Comparison of ENCODE assay signal across 9 mouse cellular contexts in the genomic region with DNA sequence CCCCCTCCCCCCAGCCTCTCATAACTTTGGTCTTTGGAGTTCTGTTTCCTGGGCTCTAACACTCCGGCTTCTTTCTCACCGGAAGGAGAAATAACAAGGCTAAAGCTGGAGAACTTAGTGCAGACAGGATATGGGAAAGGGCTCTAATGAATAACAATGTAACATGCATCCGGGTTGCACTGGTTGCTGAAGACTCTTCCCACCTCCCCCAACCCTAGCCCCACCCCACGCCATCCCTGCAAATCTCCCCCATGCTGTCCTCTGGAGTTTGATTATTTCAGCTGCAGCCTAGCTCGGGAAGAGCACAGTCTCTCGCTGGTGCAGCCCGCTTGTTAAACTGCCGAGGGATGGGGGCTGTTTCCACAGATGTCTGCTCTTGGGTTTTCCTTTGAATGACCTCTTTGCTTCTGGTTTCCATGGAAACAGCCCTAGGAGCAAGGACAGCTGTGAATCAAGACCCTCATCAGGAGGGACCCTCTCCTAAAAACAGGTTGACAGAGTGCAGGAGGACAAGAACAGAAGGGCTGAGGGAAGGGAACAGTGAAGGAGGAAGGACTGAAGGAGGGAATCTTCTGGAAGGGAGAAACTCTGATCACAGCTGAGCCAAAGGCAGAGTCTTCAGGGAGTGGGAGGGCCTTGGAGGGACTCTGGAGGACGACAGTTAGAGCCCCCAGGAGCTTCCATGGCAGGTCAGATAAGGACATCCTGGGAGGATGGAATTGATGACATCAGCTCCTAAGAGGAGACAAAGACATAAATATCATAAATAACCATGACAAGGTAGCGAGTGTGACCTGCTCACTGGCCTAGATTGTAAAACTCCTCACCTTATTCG. TPM values are rescaled to one million over a fixed set of nuclear protein-coding genes. Genes with fewer than 3 reads are reported as not detected.
DNase-seq lines count a peak whose midpoint lies in the region; ATAC-seq and TF ChIP-seq lines count a peak whose summit lies in the region.
"Had no signal": no experiment of that assay in that cellular context is flagged by ENCODE, and none has a peak within 500 bp of the region (broad histone marks: within the 10 kb centered on the region; RNA-seq: fewer than 3 reads in every experiment).

No protein-coding gene starts in this region.

- WGBS in kidney, postnatal 0 days: 6% methylated on average over 11 of the region's 11 CpGs
- 20% methylated on average over 11 of the region's 11 CpGs for WGBS in forebrain, embryonic 11.5 days
- 10% methylated on average over 11 of the region's 11 CpGs for WGBS in limb, embryonic 14.5 days
- 6% methylated on average over 11 of the region's 11 CpGs for WGBS in neural tube, embryonic 15.5 days

- no peak overlapping the region; the same call in 1 of the 2 replicates for H3K9ac ChIP-seq in kidney, postnatal 0 days (ENCODE audit: low read depth, low read length)
- H3K9ac ChIP-seq in forebrain, embryonic 11.5 days (ENCODE audit: low read length): peak overlapping the region; percentile 23
- peak overlapping the region; percentile 18; the same call in 1 of the 2 replicates for H3K9ac ChIP-seq in limb, embryonic 14.5 days (ENCODE audit: low read depth, low read length, severe bottlenecking)
- no peak overlapping the region for H3K9ac ChIP-seq in neural tube, embryonic 15.5 days (replicated peaks)

- peak overlapping the region; percentile 76 for H3K27ac ChIP-seq in kidney, postnatal 0 days
- H3K27ac ChIP-seq in forebrain, embryonic 11.5 days (ENCODE audit: low read depth, low read length): peak overlapping the region; percentile 41; the same call in 1 of the 2 replicates
- no peak overlapping the region for H3K27ac ChIP-seq in limb, embryonic 14.5 days (replicated peaks; ENCODE audit: low read depth, low read length)
- peak overlapping the region; percentile 64; the same call in 1 of the 2 replicates for H3K27ac ChIP-seq in neural tube, embryonic 15.5 days (replicated peaks)
- H3K27ac ChIP-seq: macrophage had no signal

- 0 out of 2 replicates have a peak, but pooled peaks cover 12% of the 10 kb centered on the region for H3K4me1 ChIP-seq in kidney, postnatal 0 days (replicated peaks; ENCODE audit: insufficient read depth, low read length)
- peaks cover 15% of the 10 kb centered on the region for H3K4me1 ChIP-seq in forebrain, embryonic 11.5 days (replicated peaks; ENCODE audit: control insufficient read depth, insufficient read depth, low read length)
- H3K4me1 ChIP-seq in limb, embryonic 14.5 days (ENCODE audit: control insufficient read depth, insufficient read depth, low read length): peaks cover 16% of the 10 kb centered on the region
- peaks cover 44% of the 10 kb centered on the region for H3K4me1 ChIP-seq in neural tube, embryonic 15.5 days

- H3K27me3 ChIP-seq in kidney, postnatal 0 days (ENCODE audit: insufficient read depth, low read length): no peaks in the 10 kb centered on the region
- H3K27me3 ChIP-seq in forebrain, embryonic 11.5 days (ENCODE audit: control insufficient read depth, insufficient read depth, low read length): no peaks in the 10 kb centered on the region
- H3K27me3 ChIP-seq in limb, embryonic 14.5 days (ENCODE audit: control insufficient read depth, insufficient read depth, low read length): no peaks in the 10 kb centered on the region; the same call in 1 of the 2 replicates
- no peaks in the 10 kb centered on the region for H3K27me3 ChIP-seq in neural tube, embryonic 15.5 days (replicated peaks)

- no peak for TF ChIP-seq CTCF in kidney, postnatal 0 days (IDR thresholded peaks at IDR 0.05; ENCODE audit: low read depth)

- H3K4me3 ChIP-seq in kidney, postnatal 0 days (replicated peaks; ENCODE audit: low read depth, low read length): no peak overlapping the region
- no peak overlapping the region for H3K4me3 ChIP-seq in forebrain, embryonic 11.5 days (ENCODE audit: low read depth, low read length)
- 0 out of 2 replicates have a peak overlapping the region, but pooled peaks have one; percentile 6 for H3K4me3 ChIP-seq in limb, embryonic 14.5 days (replicated peaks; ENCODE audit: low read length)
- no peak overlapping the region for H3K4me3 ChIP-seq in neural tube, embryonic 15.5 days (replicated peaks)

- TF ChIP-seq POLR2A in limb, embryonic 14.5 days (IDR thresholded peaks at IDR 0.05; ENCODE audit: borderline replicate concordance, extremely low read depth, insufficient read depth, insufficient read length): no peak

- peak; percentile 87 for DNase-seq in kidney, postnatal 0 days (ENCODE audit: low spot score)
- DNase-seq in kidney, postnatal 14 days: no peak
- DNase-seq in forebrain, embryonic 11.5 days (ENCODE audit: low spot score): no peak
- DNase-seq in limb, embryonic 14.5 days (ENCODE audit: low spot score): peak; percentile 54
- DNase-seq in thymus, postnatal 0 days (ENCODE audit: low spot score): no peak
- DNase-seq in urinary bladder, adult 18-20 months (ENCODE audit: low spot score in 2 of 2): no peak

- peak overlapping the region; percentile 46 for H3K4me2 ChIP-seq in kidney, postnatal 0 days (ENCODE audit: low read length)
- H3K4me2 ChIP-seq in forebrain, embryonic 11.5 days (ENCODE audit: low read depth, low read length, severe bottlenecking): peak overlapping the region; percentile 29; the same call in 1 of the 2 replicates
- H3K4me2 ChIP-seq in limb, embryonic 14.5 days (replicated peaks; ENCODE audit: low read depth, low read length, severe bottlenecking): peak overlapping the region; percentile 30
- peak overlapping the region; percentile 43 for H3K4me2 ChIP-seq in neural tube, embryonic 15.5 days

- H3K9me3 ChIP-seq in kidney, postnatal 0 days (replicated peaks; ENCODE audit: low read length): no peaks in the 10 kb centered on the region
- no peaks in the 10 kb centered on the region for H3K9me3 ChIP-seq in forebrain, embryonic 11.5 days (ENCODE audit: control insufficient read depth, low read length)
- no peaks in the 10 kb centered on the region for H3K9me3 ChIP-seq in limb, embryonic 14.5 days (ENCODE audit: control insufficient read depth, low read length)
- H3K9me3 ChIP-seq in neural tube, embryonic 15.5 days (replicated peaks): no peaks in the 10 kb centered on the region

- ATAC-seq in kidney, postnatal 0 days (replicated peaks; ENCODE audit: low FRiP score, low read depth): peak; percentile 75
- ATAC-seq in forebrain, embryonic 11.5 days (replicated peaks; ENCODE audit: low FRiP score): peak; percentile 57
- ATAC-seq in limb, embryonic 14.5 days (ENCODE audit: low FRiP score, low read depth): peak; percentile 76; the same call in 1 of the 2 replicates
- ATAC-seq in neural tube, embryonic 15.5 days (ENCODE audit: low FRiP score): peak; percentile 45
- ATAC-seq in granulocyte monocyte progenitor cell, adult 5-6 weeks (replicated peaks; ENCODE audit: poor library complexity, severe bottlenecking): no peak

- H3K36me3 ChIP-seq in kidney, postnatal 0 days (ENCODE audit: insufficient read depth, low read length): no peaks in the 10 kb centered on the region
- H3K36me3 ChIP-seq in forebrain, embryonic 11.5 days (ENCODE audit: control insufficient read depth, insufficient read depth, low read length): no peaks in the 10 kb centered on the region
- H3K36me3 ChIP-seq in limb, embryonic 14.5 days (ENCODE audit: control insufficient read depth, insufficient read depth, low read length): no peaks in the 10 kb centered on the region
- no peaks in the 10 kb centered on the region for H3K36me3 ChIP-seq in neural tube, embryonic 15.5 days

RNA-seq across cellular contexts. Expression of a gene that starts 5.6 kb away (rescaled TPM):
- 1.3 and 2.0 TPM in 2 replicates for polyA plus RNA-seq in kidney, postnatal 0 days (2015; fragmentation: Nextera tagmentation; extraction: Ambion mirVana)
- 0.60 and 1.1 TPM in 2 replicates for polyA plus RNA-seq in forebrain, embryonic 11.5 days (2014; fragmentation: Nextera tagmentation; extraction: Ambion mirVana)
- 1.2 and 1.3 TPM in 2 replicates for polyA plus RNA-seq in limb, embryonic 14.5 days (2012; rRNA removed)
- 0.66 and 0.73 TPM in 2 replicates for polyA plus RNA-seq in limb, embryonic 14.5 days (2014; fragmentation: Nextera tagmentation; extraction: Ambion mirVana)
- polyA plus RNA-seq in neural tube, embryonic 15.5 days (2015; fragmentation: Nextera tagmentation; extraction: Ambion mirVana): 6.7 and 6.8 TPM in 2 replicates
- not detected in 2 replicates for total RNA-seq in granulocyte monocyte progenitor cell, adult 5-6 weeks (2014; fragmentation: Nextera tagmentation)
- total RNA-seq in granulocyte monocyte progenitor cell, adult 5-6 weeks (2017): not detected in 2 replicates
- polyA plus RNA-seq in thymus, postnatal 0 days (2015; fragmentation: Nextera tagmentation; extraction: Ambion mirVana): 2.6 and 3.1 TPM in 2 replicates
- polyA plus RNA-seq: macrophage had no signal

RNA-seq across cellular contexts. Expression of a gene that starts 27.0 kb away (rescaled TPM):
- polyA plus RNA-seq in kidney, postnatal 0 days (2015; fragmentation: Nextera tagmentation; extraction: Ambion mirVana): 0.03 TPM in 1 of 2 replicates, not detected in the other
- polyA plus RNA-seq in forebrain, embryonic 11.5 days (2014; fragmentation: Nextera tagmentation; extraction: Ambion mirVana): not detected in 2 replicates
- polyA plus RNA-seq in limb, embryonic 14.5 days (2012; rRNA removed): 0.11 and 0.12 TPM in 2 replicates
- not detected in 2 replicates for polyA plus RNA-seq in limb, embryonic 14.5 days (2014; fragmentation: Nextera tagmentation; extraction: Ambion mirVana)
- polyA plus RNA-seq in neural tube, embryonic 15.5 days (2015; fragmentation: Nextera tagmentation; extraction: Ambion mirVana): 0.10 and 0.19 TPM in 2 replicates
- total RNA-seq in granulocyte monocyte progenitor cell, adult 5-6 weeks (2014; fragmentation: Nextera tagmentation): not detected in 2 replicates
- not detected in 2 replicates for total RNA-seq in granulocyte monocyte progenitor cell, adult 5-6 weeks (2017)
- 0.39 and 0.58 TPM in 2 replicates for polyA plus RNA-seq in thymus, postnatal 0 days (2015; fragmentation: Nextera tagmentation; extraction: Ambion mirVana)

RNA-seq across cellular contexts. Expression of a gene that starts 39.8 kb away (rescaled TPM):
- 256 TPM in 2 replicates for polyA plus RNA-seq in kidney, postnatal 0 days (2015; fragmentation: Nextera tagmentation; extraction: Ambion mirVana)
- 65.3 and 74.7 TPM in 2 replicates for polyA plus RNA-seq in forebrain, embryonic 11.5 days (2014; fragmentation: Nextera tagmentation; extraction: Ambion mirVana)
- 213 and 289 TPM in 2 replicates for polyA plus RNA-seq in limb, embryonic 14.5 days (2012; rRNA removed)
- 181 and 197 TPM in 2 replicates for polyA plus RNA-seq in limb, embryonic 14.5 days (2014; fragmentation: Nextera tagmentation; extraction: Ambion mirVana)
- 185 and 211 TPM in 2 replicates for polyA plus RNA-seq in neural tube, embryonic 15.5 days (2015; fragmentation: Nextera tagmentation; extraction: Ambion mirVana)
- total RNA-seq in granulocyte monocyte progenitor cell, adult 5-6 weeks (2014; fragmentation: Nextera tagmentation): 58.1 and 68.6 TPM in 2 replicates
- total RNA-seq in granulocyte monocyte progenitor cell, adult 5-6 weeks (2017): 89.1 and 106 TPM in 2 replicates
- polyA plus RNA-seq in thymus, postnatal 0 days (2015; fragmentation: Nextera tagmentation; extraction: Ambion mirVana): 178 and 184 TPM in 2 replicates

Comparison
In these comparisons a context has a peak if more than half of its experiments do, and no peak if none do; other contexts are left out.
1. DNase-seq: peak in kidney, postnatal 0 days (single experiment) and limb, embryonic 14.5 days (single experiment); none in kidney, postnatal 14 days (single experiment), forebrain, embryonic 11.5 days (single experiment), thymus, postnatal 0 days (single experiment) and urinary bladder, adult 18-20 months (0 of 2).
2. H3K9ac ChIP-seq: peak in forebrain, embryonic 11.5 days (single experiment) and limb, embryonic 14.5 days (single experiment); none in kidney, postnatal 0 days (single experiment) and neural tube, embryonic 15.5 days (single experiment).
3. Peak in every context shown above with its lines, with median percentiles within 50 percentile points of each other: H3K4me2 ChIP-seq.